Mouse (Mus musculus) G1E (cell line): Measurements from ENCODE around the gene Xpo5.

Experiments used
- CTCF ChIP-seq: IDR thresholded peaks from 2 replicates; pipeline ENCODE4 v1.5.1; 2012; ENCODE audit warnings: low read depth, low read length, inconsistent platforms, mixed read lengths
- GATA1 ChIP-seq: IDR thresholded peaks from 2 replicates; pipeline ENCODE4 v1.6.1; 2012; ENCODE audit warnings: borderline replicate concordance, low read length, inconsistent platforms, mixed read lengths

- no peak for TF ChIP-seq GATA1
- no peak for TF ChIP-seq CTCF
Observed at GRCm38 (mm10) chr17:46203078-46203477, 496 bp downstream of the Xpo5 start.
